Mouse (Mus musculus): ENCODE data around the gene Snta1. TPM values are rescaled to one million over a fixed set of nuclear protein-coding genes. Genes with fewer than 3 reads are reported as not detected.
A peak's percentile ranks its signal among the peaks of the same experiment; 100 is the strongest.

Snta1 gene
- total RNA-seq, 4 experiments from 2014 or later, result 156 to 248 (median 181) TPM

GRCm38 (mm10) chr2:154422181-154422580, 14.3 kb upstream of the Snta1 start:
- DNase-seq (ENCODE audit: low spot score in 2 of 2), result no peak

- DNase-seq (ENCODE audit: low spot score in 2 of 2), result no peak
Observed at GRCm38 (mm10) chr2:154420942-154421731, 13.2 kb upstream of the Snta1 start.

DNA sequence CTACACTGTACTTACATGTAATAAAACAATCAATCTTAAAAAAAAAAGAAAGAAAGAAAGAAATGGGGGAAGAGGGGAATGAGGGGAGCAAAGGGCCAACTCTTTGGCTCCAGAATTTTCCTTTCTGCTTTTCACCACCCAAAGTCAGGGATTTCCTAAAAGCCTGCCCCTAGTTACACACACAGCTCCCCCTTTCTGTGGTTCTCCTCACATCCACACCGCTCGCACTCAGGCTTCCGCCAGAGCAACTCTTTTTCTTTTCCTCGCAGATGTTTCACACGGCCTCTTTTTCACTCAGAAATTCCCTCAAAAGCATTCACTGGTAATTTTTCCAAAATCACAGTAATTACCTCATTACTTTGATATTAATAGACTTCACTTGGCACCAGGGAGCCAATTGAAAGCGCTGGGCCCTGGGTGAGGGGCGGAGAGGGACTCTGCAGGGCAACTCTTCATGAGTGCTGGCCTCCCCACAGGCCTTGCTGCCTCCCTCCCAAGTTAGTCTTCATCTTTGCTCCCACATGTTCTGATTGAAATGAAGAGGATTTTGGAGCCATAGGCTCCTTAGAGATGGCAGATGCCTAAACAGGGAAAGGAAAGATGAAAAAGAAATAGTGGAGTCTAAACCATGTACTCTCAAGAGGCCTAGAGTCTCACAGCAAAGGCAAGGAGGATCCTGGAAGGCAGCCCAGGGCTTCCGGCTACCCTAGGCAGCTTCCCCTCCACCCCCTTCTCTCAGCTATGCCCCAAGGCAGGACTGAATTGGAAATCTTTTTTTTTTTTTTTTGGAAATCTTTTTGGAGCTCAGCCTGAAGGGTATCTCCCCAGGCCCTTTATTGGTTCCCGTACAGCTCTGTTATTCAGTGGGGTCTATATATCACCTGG, 12.0 kb upstream of the Snta1 start:
- no peak for DNase-seq (ENCODE audit: low spot score in 2 of 2)

GRCm38 (mm10) chr2:154418001-154418400, 10.1 kb upstream of the Snta1 start:
- no peak for DNase-seq (ENCODE audit: low spot score in 2 of 2)

DNA sequence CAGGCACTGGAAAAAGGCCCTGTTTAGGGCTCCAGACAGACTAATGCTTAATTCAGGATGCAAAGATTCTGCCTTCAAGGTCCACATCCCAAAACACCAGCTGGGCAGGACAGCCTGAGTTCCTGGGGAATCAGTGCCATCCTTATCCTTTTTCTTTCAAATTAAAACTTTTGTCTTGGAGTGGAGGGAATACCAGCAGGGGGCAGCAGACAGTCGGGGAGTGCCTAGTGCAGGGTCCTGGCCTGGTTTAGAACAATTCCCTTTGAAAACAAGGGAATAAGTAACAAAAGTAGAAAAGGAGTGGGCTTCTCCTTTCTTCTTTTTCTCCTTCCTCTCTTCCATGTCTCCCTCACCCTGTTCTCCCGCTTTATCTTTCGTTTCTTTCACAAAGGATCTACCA, 9.2 kb upstream of the Snta1 start:
- peak; percentile 24 to 34 for DNase-seq (ENCODE audit: low spot score in 2 of 2)

DNA sequence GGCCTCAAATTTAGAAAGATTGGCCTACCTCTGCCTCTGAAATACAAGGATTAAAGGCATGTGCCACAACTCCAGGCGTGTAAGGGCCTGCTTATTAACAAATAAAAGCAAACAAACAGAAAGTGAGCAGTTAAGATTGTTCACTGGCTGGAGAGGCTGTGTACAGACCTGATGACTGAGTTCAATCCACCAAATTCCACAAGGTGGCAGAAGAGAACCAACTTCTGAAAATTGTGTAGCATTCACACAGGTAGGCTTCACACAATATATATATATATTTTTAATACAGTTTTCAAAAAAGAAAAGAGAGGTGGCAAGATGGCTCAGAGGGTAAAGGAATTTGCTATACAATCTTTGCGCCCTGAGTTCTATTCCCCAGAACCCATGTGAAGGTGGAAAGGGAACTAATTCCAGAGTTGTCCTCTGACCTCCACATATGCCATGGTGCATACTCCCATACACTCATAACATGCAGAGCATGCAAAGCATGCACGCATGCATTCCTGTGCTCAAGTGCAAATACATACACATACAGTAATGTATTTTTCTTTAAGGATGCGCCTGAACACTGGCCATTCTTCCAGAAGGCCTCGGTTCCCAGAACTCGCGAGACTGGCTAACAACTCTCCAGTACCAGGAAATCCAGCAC, 4.2 kb upstream of the Snta1 start:
- DNase-seq (ENCODE audit: low spot score in 2 of 2), result no peak

DNA sequence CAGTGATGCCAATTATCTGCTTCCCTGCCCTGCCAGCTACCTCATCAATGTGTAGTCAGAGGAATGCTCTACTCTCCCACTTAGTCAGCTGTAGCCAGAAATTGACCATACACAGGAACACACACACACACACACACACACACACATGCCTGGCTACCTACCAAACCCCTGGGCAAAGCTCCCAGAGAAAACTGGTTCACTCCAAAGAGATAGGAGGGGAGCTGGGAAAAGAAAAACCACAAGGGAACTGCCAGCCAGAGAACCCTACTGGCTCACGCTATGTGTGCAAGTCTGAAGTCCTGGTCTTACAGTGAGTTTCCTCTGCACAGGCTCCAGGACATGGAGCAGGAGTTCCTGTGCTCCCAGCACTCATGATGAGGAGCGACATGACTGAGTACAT, 2.5 kb upstream of the Snta1 start:
- peak; percentile 15 to 32 for DNase-seq (ENCODE audit: low spot score in 2 of 2)

- DNase-seq (ENCODE audit: low spot score in 2 of 2), result peak; percentile 9 to 22
Observed at GRCm38 (mm10) chr2:154407063-154407642, 746 bp downstream of the Snta1 start.

DNA sequence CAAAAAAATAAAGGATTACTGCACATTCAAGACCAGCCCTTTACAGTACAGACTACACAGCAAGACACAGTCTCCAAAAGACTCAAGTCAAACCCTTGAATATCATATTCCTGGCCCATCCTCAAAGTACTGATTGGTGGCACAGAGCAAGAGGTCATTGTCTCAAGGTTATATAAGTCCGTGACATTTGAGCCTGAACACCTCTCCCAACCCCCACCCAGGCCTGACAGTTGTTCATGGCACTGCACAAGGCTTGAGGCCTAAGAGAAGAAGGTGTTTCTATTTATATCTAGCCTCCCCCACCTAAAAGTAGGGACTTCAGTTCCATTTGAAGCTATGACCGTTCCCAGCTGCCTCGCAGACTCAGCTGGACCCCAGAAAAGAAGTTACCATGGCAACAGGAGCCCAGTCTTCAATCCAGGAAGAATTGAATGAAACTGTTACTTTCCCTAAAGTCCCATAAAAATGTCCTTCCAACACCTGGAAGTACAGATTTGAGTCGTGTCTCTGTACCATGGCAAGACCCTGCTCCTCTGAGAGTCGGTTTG, 2.4 kb downstream of the Snta1 start:
- peak; percentile 39 to 53 for DNase-seq (ENCODE audit: low spot score in 2 of 2)

DNA sequence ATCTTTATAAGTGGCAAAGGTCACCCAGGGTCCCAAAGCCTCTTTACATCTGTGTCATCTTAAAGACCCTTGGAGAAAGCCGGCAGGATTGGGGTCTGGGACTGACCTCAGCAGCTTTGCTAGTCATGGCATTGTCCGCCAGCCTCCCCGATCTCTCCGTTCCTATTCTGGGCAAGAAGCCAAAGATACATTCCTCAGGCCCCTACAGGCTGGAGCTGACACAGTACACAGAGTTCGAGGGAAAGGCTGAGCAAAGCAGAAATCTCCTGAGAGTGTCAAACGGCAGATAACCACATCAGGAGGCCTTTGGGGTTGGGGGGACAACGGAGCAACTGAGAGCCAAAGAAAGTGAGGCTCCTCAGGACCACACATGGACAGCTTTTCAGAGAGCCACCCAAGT, 5.1 kb downstream of the Snta1 start:
- DNase-seq (ENCODE audit: low spot score in 2 of 2), result peak; percentile 34 to 54

- no peak for DNase-seq (ENCODE audit: low spot score in 2 of 2)
Observed at GRCm38 (mm10) chr2:154401976-154402375, 5.9 kb downstream of the Snta1 start.

GRCm38 (mm10) chr2:154399325-154399724, 8.6 kb downstream of the Snta1 start:
- no peak for DNase-seq (ENCODE audit: low spot score in 2 of 2)

DNA sequence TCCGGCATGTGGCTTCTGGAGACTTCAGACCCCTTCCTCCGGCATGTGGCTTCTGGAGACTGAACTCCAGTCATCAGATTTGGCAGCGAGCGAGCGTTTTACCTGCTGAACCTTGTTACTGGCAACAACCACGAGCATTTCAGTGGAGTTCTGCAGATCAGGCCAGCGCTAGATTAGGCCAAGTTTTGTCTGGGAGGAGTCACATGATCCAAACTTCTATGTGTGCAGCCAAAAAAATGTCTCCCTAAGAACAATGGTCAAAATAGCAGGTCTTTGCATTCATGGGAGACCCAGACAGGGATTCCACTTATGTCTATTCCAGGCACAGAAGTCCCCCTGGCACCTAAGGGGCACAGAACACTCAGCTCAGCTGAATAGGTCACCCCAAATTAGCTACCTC, 9.6 kb downstream of the Snta1 start:
- no peak for DNase-seq (ENCODE audit: low spot score in 2 of 2)

DNA sequence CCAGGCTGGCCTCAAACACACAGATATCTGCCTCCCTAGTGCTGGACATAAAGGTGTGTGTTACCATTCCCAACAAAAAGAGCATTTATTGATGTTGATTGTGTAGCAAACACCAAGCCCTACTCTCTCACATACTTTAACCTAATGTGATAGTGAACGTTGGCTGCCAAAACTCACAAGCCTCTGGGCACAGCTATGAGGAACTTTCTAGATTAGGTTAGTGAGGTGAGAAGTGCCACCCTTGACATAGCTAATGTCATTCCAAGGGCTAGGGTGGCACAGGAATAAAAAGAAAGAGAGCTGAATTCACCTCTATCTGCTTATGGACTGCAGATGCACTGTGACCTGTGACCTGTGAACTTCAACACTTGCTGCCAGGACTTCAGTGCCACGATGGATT, 11.4 kb downstream of the Snta1 start:
- no peak for DNase-seq (ENCODE audit: low spot score in 2 of 2)

- no peak for DNase-seq (ENCODE audit: low spot score in 2 of 2)
Observed at GRCm38 (mm10) chr2:154394602-154395001, 13.3 kb downstream of the Snta1 start.

DNA sequence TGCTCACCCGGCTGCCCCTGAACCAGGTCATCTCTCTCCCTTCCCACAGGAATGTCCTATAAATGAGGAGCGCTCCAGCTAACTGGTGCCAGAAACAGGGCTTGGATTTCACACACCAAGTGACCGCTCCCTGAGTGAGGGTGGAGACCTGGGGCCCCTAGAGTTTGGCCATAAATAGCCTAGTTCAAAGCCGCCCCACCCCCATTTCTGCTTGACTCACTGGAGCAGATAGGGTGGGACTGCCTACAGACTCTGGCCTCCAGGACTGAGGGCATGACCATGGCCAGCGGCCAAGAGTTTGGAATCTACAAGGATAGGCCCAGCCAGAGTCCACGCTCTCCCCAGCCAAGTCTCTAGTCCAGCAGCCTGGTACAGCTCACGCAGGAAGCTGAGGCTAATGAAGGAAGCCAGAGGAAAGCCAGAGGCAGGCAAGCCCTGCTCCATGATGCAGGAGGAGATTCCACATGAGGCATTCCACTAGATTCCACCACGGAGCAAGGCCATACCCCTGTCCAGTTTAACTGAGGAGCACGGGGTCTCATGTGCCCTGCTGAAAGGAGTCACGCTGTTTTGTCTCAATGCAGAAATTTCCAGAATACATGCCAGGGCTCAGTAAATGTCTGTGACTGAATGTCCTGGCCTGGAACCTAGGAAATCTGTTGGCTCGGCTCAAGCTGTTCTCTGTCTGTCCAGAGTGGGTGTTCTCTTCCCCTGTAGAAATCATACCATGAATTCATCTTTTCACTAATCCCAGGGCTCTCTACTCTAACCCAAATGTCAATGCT, 17.5 kb downstream of the Snta1 start:
- peak; percentile 97 to 98 for DNase-seq (ENCODE audit: low spot score in 2 of 2)

- DNase-seq (ENCODE audit: low spot score in 2 of 2), result no peak
Observed at GRCm38 (mm10) chr2:154379103-154379502, 28.8 kb downstream of the Snta1 start.

DNA sequence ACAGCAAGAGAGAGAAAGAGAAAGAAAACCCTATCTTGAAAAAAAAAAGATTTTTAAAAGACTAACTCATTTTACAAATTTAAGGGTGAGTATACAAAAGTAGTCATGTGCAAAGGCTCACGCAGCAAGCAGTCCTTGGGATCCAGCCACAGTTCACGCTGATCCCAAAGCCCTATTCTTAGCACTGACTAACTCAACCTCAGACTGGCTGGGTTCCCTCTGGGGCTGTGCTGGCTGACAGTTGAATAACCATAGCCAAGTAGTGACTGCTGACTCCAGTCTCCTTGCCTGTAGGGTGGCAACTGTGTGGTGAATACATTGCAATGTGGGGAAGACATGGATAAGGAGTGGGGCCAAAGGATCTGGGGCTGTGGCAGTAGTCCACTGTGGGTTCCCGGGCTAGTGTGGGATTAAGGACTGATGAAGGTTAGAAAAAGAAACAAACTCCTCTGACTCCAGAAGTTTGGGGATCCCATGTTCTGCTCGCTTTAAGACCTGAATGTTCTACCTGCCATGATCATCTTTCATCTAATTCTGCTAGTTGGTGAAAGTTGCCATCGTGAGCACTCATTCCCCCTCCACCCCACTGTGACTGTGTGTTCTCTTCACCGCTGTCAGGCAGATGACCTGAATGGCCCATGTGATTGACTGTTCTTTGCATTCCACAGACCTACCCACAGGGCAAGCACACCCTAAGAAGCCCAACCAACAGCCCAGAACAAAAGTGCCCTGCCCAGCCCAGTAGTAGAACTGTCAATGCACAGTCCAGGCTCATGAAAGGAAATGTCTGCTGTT, 32.9 kb downstream of the Snta1 start:
- DNase-seq (ENCODE audit: low spot score in 2 of 2), result peak; percentile 84 to 88

GRCm38 (mm10) chr2:154373961-154374632, 33.8 kb downstream of the Snta1 start:
- peak; percentile 65 to 68 for DNase-seq (ENCODE audit: low spot score in 2 of 2)

Data from gastrocnemius, adult 8-10 months (tissue).